Mouse (Mus musculus) limb, embryonic 15.5 days (tissue): ENCODE results near the gene Btbd7. TPM values are rescaled to one million over a fixed set of nuclear protein-coding genes. Genes with fewer than 3 reads are reported as not detected.

Experiments
- ATAC-seq: fragments of 200-750 bp; cut with Nextera tagmentation; 2 replicates; pipeline ENCODE4 v1.8.0; 2017; ENCODE audit warnings: low read depth, moderate TSS enrichment; ENCODE audit not compliant: insufficient number of reproducible peaks, low FRiP score, low TSS enrichment
- H3K27ac ChIP-seq: fragments of 300-500 bp; sonication (generic); 2 replicates; pipeline ENCODE4 v1.5.1; 2015; ENCODE audit warnings: moderate library complexity, mild to moderate bottlenecking, inconsistent platforms
- H3K27me3 ChIP-seq: fragments of 300-500 bp; sonication (generic); 2 replicates; pipeline ENCODE4 v1.6.1; 2015; ENCODE audit warnings: inconsistent platforms
- H3K36me3 ChIP-seq: fragments of 300-500 bp; sonication (generic); 2 replicates; pipeline ENCODE4 v1.6.1; 2015; ENCODE audit warnings: inconsistent platforms
- H3K4me1 ChIP-seq: fragments of 300-500 bp; sonication (generic); 2 replicates; pipeline ENCODE4 v1.6.1; 2015; ENCODE audit warnings: inconsistent platforms
- H3K4me2 ChIP-seq: fragments of 300-500 bp; sonication (generic); 2 replicates; pipeline ENCODE4 v1.6.1; 2015; ENCODE audit warnings: mild to moderate bottlenecking, inconsistent platforms
- H3K4me3 ChIP-seq: fragments of 300-500 bp; sonication (generic); 2 replicates; pipeline ENCODE4 v1.5.1; 2015; ENCODE audit warnings: mild to moderate bottlenecking, inconsistent platforms
- H3K9ac ChIP-seq: fragments of 300-500 bp; sonication (generic); 2 replicates; pipeline ENCODE4 v1.6.1; 2015; ENCODE audit warnings: inconsistent platforms
- H3K9me3 ChIP-seq: fragments of 300-500 bp; sonication (generic); 2 replicates; pipeline ENCODE4 v1.6.1; 2016; ENCODE audit warnings: inconsistent platforms
- WGBS: fragments of 180-500 bp; shearing (Covaris S2); methylation state at CpG from one replicate; pipeline ENCODE4 v1.1.7; 2015; 5-methylcytosine and 5-hydroxymethylcytosine counted together
- polyA plus RNA-seq: library from polyadenylated mRNA; unstranded; fragments of >200 nt; fragmentation: Nextera tagmentation; extraction: Ambion mirVana; gene quantifications from 2 replicates; pipeline ENCODE4 v1.2.1, GENCODE M21; 2015

Gene Btbd7
- polyA plus RNA-seq, 1 experiment from 2014 or later, result 18.7 TPM

- Histone ChIP-seq H3K9ac (no peak overlapping the region), H3K27me3 (no peaks in the 10 kb centered on the region), H3K4me3 (no peak overlapping the region), H3K27ac (no peak overlapping the region), H3K4me1 (peaks cover 8% of the 10 kb centered on the region; the same call in 1 of the 2 replicates), H3K36me3 (peaks cover 17% of the 10 kb centered on the region; the same call in 1 of the 2 replicates), H3K9me3 (no peaks in the 10 kb centered on the region), H3K4me2 (no peak overlapping the region)
- WGBS, result 82% methylated on average over 3 of the region's 3 CpGs
- no peak for ATAC-seq
Observed at GRCm38 (mm10) chr12:102748256-102748655, 130.0 kb downstream of the Btbd7 start.

- Histone ChIP-seq H3K9me3 (no peaks in the 10 kb centered on the region), H3K27me3 (no peaks in the 10 kb centered on the region), H3K36me3 (peaks cover 17% of the 10 kb centered on the region; the same call in 1 of the 2 replicates), H3K27ac (no peak overlapping the region), H3K9ac (no peak overlapping the region), H3K4me2 (no peak overlapping the region), H3K4me3 (0 out of 2 replicates have a peak overlapping the region, but pooled peaks have one; percentile 72), H3K4me1 (peaks cover 15% of the 10 kb centered on the region)
- 63% methylated on average over 6 of the region's 6 CpGs for WGBS
- no peak for ATAC-seq
Observed at GRCm38 (mm10) chr12:102744839-102745238, 133.4 kb downstream of the Btbd7 start.

GRCm38 (mm10) chr12:102743589-102744574, 134.4 kb downstream of the Btbd7 start, which contains the start of the genes Moap1 and Tmem251:
Moap1 (minus strand) TSS chr12:102743661.
Tmem251 (plus strand) TSS chr12:102743762.
- ATAC-seq, result peak; percentile 91
- under 1% methylated on average over 61 of the region's 63 CpGs for WGBS
- Histone ChIP-seq H3K27me3 (no peaks in the 10 kb centered on the region), H3K36me3 (peaks cover 11% of the 10 kb centered on the region; the same call in 1 of the 2 replicates), H3K9ac (peak within 1 kb of the TSS; percentile 77), H3K4me3 (peak within 1 kb of the TSS; percentile 72), H3K27ac (peak within 1 kb of the TSS; percentile 86), H3K4me2 (peak within 1 kb of the TSS; percentile 76), H3K4me1 (peaks cover 15% of the 10 kb centered on the region), H3K9me3 (no peaks in the 10 kb centered on the region)

GRCm38 (mm10) chr12:102743036-102743588, 135.2 kb downstream of the Btbd7 start:
- H3K4me1 ChIP-seq, result peaks cover 15% of the 10 kb centered on the region
- H3K9me3 ChIP-seq, result no peaks in the 10 kb centered on the region
- H3K27ac ChIP-seq, result peak overlapping the region; percentile 86
- H3K27me3 ChIP-seq, result no peaks in the 10 kb centered on the region
- H3K9ac ChIP-seq, result peak overlapping the region; percentile 77
- under 1% methylated on average over 33 of the region's 33 CpGs for WGBS
- 0 out of 2 replicates have a peak, but pooled peaks have one; percentile 21 for ATAC-seq
- H3K36me3 ChIP-seq, result peaks cover 3% of the 10 kb centered on the region; the same call in 1 of the 2 replicates
- H3K4me3 ChIP-seq, result peak overlapping the region; percentile 72
- H3K4me2 ChIP-seq, result peak overlapping the region; percentile 76

- Histone ChIP-seq H3K9ac (no peak overlapping the region), H3K27me3 (no peaks in the 10 kb centered on the region), H3K4me3 (no peak overlapping the region), H3K27ac (no peak overlapping the region), H3K9me3 (no peaks in the 10 kb centered on the region), H3K4me2 (no peak overlapping the region), H3K4me1 (peaks cover 15% of the 10 kb centered on the region), H3K36me3 (no peaks in the 10 kb centered on the region; the same call in 1 of the 2 replicates)
- WGBS, result 84% methylated on average over 7 of the region's 7 CpGs
- no peak for ATAC-seq
Observed at GRCm38 (mm10) chr12:102742056-102742455, 136.2 kb downstream of the Btbd7 start.

- H3K9ac ChIP-seq, result no peak overlapping the region
- no peaks in the 10 kb centered on the region for H3K9me3 ChIP-seq
- H3K4me2 ChIP-seq, result no peak overlapping the region
- 49% methylated on average over 3 of the region's 3 CpGs for WGBS
- no peak overlapping the region for H3K4me3 ChIP-seq
- peaks cover 15% of the 10 kb centered on the region for H3K4me1 ChIP-seq
- ATAC-seq, result no peak
- H3K36me3 ChIP-seq, result no peaks in the 10 kb centered on the region
- H3K27me3 ChIP-seq, result no peaks in the 10 kb centered on the region
- no peak overlapping the region for H3K27ac ChIP-seq
Observed at GRCm38 (mm10) chr12:102740285-102740684, 138.0 kb downstream of the Btbd7 start.

GRCm38 (mm10) chr12:102739096-102739495, 139.2 kb downstream of the Btbd7 start:
- H3K4me3 ChIP-seq, result no peak overlapping the region
- H3K4me2 ChIP-seq, result no peak overlapping the region
- 74% methylated on average over 5 of the region's 5 CpGs for WGBS
- H3K27ac ChIP-seq, result no peak overlapping the region
- H3K36me3 ChIP-seq, result no peaks in the 10 kb centered on the region
- H3K4me1 ChIP-seq, result peaks cover 7% of the 10 kb centered on the region
- no peak overlapping the region for H3K9ac ChIP-seq
- no peaks in the 10 kb centered on the region for H3K27me3 ChIP-seq
- ATAC-seq, result no peak
- H3K9me3 ChIP-seq, result no peaks in the 10 kb centered on the region

GRCm38 (mm10) chr12:102733381-102733780, 144.9 kb downstream of the Btbd7 start:
- Histone ChIP-seq H3K4me1 (peaks cover 22% of the 10 kb centered on the region), H3K27me3 (no peaks in the 10 kb centered on the region), H3K27ac (no peak overlapping the region), H3K4me3 (no peak overlapping the region), H3K36me3 (no peaks in the 10 kb centered on the region), H3K4me2 (no peak overlapping the region), H3K9ac (no peak overlapping the region), H3K9me3 (no peaks in the 10 kb centered on the region)
- no peak for ATAC-seq
- 12% methylated on average over 5 of the region's 5 CpGs for WGBS

- Histone ChIP-seq H3K36me3 (no peaks in the 10 kb centered on the region), H3K4me2 (peak overlapping the region; percentile 43), H3K9ac (no peak overlapping the region), H3K27me3 (no peaks in the 10 kb centered on the region), H3K4me3 (peak overlapping the region; percentile 33), H3K4me1 (peaks cover 23% of the 10 kb centered on the region), H3K9me3 (no peaks in the 10 kb centered on the region), H3K27ac (peak overlapping the region; percentile 84)
- 0 out of 2 replicates have a peak, but pooled peaks have one; percentile 6 for ATAC-seq
- WGBS, result 8% methylated on average over 16 of the region's 16 CpGs
Observed at GRCm38 (mm10) chr12:102730798-102731619, 147.3 kb downstream of the Btbd7 start.
